Mouse (Mus musculus) natural killer cell, adult 2 months (primary cell): ENCODE measurements around the gene Ercc6l2.
"Not testable (repeated sequence)": the region's sequence is repeated elsewhere in the genome, so short reads cannot be mapped to it uniquely, and the experiment has no call there.

Source experiments
- DNase-seq, 2 experiments: peaks; one replicate each; pipeline ENCODE4 v3.0.0; 2022; ENCODE audit warnings: low spot score in 2 of 2

Ercc6l2 gene

DNA sequence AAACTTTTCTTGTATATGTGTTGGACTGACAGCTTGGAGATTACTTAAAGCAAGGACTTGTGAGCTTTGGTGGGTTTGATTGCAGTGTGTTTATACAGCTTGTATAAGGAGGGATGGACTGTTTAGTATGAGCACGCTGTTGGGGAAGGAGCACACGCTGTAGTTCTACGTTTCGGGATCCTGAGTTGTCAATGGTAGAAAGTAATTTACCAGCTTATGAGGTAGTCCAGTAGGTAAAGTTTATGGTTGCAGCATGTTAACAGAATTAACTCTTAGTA, 64.8 kb downstream of the Ercc6l2 start:
- no peak for DNase-seq

DNA sequence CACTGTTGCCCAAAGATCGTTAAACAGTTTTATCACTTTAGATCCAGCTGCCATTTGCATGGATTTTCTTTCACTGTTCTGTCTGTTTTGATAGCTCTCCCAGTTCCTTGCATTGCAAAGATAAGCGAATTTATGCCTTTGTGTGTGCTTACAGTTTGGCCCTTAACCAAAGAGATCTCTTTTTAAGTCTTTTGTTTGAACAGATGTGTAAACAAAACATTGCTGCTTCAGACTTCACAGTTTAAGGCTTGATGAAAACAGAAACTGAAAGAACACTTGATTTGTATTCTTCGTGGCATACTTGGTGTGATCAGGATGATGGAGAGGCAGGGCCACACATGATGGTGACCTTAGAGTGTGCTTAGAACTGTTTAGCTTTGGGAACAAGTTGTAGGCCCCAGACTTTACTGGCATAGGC, 70.5 kb downstream of the Ercc6l2 start:
- no peak for DNase-seq

DNA sequence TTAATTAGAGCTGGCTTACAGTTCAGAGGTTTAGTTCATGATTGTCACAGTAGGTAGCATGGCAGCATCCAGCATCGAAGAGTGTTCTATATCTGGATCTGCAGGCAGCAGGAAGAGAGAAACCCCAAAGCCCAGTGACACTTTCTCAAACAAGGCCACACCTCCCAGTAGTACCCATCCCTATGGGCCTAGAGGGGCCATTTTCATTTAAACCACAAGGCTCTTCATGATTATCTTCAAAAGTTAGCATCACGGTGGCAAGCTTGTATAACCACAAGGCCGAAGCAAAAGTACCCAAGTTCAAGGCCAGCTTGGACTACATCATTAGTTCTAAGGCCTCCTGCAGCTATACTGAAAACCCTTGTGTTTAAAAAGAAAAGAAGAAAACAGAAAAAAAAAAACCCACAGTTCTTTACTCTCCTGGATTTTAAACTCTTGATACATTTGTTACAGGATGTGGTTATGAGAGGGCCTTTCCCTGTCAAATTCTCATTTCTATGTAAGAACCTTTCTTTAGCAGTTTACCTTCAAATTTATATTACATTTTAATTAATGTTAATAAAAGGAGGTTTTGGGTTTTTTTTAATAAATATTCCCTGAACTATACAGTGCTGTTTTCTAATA, 71.5 kb downstream of the Ercc6l2 start:
- DNase-seq = peak in 1 of 2 experiments; percentile 8

DNA sequence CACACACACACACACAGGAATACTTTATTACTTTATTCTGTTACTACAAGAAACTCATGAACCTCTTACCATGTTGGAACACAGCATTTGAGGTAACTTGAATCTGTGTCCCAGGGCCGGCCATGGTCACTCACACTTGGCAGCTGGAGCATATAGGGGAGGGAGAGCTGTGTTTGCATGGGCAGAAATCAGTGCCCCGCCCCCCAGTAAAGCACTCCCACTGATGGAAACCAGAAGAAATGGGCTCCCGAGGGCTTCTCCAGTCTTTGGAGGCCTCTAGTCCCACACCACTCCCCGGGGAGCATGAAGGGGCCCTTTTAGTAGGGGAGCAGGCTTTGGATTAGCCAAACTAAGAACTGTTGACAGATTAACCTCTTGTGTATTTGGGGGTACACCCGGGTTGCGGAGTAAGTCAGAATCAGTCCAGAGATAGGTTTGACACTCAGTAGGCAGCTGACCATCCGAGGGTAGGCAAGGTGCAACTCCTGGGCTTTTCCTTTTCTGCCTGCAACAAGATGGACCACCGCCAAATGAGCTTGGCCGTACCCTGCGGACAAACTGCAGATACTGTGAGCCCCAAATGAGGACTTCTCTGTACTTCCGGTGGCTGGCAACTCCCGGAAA, 85.8 kb downstream of the Ercc6l2 start:
- no peak for DNase-seq

DNA sequence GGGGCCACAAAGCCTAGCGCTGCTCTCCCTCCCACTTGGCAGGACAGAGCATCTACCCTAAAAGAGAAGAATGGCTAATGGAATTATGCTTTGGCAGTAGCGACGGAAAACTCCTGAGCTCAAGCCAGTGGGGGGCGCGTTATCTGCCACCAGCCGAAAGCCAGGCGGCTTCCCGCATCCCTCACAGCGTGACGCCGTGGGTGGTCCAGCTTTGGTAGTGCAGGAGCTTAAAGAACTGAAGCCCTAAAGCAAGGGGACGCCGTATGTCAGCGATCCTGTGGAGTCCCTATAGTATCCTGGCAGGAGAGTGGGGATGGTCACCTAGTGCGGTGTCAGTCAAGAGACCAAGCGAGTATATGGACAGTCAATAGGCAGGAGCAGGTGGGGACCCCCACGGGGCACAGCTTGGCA, 86.3 kb downstream of the Ercc6l2 start:
- DNase-seq = peak in 1 of 2 experiments; percentile 6

DNA sequence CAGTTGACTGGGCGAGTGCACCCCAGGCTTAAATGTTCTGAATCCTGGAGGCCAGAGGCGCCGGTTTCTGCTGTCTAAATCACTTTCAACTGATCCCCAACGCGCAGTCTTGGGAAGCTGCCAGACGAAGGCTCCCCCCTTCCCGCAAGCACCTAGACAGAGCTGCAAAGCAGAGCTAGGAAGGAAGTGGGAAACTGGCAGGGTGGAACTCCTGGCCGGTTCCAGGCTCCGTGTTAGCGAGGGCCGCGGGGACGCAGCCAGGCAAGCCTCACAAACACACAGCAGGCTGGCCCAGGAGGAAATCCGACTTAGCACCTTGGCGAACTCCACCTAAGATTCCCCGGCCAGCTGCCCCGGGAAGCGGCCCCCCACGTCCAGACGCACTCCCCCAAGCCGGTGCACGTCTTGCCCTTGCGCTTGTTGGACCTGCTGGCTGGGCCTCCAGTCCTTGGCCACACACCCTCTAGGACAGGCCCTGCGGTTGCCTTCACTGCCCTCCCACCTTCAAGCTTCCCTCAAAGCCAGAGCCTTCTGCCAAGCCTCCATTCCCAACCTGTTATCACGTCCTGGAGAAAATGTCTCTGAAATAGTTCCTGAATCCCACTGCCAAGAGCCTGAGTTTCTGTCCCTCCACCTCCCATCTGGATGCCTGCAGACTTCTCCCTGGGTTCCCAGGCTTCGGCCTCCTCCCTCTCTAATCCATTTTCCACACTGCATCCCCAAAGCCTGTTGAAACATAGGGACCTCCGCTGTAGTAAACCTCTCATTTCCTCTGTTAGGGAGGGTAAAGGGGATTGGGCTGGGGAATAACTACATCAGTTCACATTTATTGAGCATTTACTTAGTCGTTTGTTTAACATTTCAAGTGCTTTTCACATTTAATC, 86.9 kb downstream of the Ercc6l2 start:
- DNase-seq = no peak

DNA sequence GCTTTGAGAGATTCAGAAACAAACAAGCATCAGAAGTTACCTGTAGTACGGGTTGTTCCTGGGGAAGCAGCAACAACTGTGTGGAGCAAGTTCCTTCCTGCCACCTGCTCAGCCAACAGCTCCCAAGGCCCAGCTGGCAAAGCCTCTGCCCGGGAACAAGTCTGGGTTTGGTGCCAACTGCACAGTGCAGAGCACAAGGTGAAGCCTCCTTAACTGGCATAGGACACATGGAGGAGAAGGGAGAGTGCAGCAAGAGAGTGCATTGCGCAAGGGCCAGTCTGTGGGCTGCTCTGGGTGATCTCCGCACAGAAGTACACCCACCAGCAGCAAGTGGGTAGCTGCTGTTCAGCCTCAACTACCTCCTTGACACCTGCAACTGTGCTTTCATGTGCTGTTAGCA, 91.5 kb downstream of the Ercc6l2 start:
- DNase-seq = no peak

DNA sequence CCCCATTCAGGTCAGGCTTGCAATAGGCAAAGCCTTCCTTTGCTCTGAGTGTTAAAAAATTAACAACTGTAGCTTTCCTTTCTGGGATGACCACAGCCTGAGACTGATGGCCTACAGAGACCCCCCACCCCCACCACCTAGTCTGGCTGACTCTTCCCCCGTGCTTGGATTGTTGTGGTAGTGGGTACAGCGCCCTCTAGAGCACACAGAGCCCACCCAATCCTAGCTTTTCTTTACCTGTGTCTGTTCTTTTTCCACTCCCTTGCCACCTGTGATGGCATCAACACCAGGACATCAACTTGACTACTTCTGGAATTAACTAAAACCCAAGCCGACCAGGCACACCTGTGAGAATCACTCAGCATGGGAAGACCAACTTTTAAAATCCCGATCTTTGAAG, 92.4 kb downstream of the Ercc6l2 start:
- DNase-seq = no peak

DNA sequence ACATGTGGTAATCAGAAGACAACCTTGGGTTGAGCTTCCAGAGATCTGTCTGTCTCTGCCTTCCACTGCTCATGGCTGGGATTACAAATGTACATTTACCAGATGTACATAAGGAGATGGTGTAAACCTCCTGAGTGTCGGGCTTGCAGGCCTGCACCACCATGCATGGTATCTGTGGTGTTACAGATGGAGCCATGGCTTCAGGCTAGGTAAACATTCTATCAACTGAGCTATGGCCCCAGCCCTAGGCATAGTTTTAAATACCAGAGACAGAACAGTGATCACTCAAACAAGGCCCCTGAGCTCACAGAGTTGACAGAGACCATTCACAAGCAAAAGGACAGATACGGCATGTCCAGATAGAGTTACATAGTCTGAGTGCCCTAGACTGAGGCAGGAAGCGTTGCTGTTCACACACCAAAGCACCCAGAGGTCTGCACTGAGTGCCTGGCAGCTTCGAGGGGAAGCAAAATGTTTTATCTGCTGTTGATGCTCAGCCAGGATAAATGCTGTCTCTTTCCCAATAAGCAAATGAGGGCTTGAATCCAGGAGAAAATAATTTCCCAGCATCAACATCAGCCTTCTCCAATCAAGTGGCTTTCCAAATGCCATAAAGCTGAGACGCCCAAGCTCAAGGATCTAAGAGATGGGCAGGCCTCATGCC, 95.2 kb downstream of the Ercc6l2 start:
- no peak for DNase-seq

DNA sequence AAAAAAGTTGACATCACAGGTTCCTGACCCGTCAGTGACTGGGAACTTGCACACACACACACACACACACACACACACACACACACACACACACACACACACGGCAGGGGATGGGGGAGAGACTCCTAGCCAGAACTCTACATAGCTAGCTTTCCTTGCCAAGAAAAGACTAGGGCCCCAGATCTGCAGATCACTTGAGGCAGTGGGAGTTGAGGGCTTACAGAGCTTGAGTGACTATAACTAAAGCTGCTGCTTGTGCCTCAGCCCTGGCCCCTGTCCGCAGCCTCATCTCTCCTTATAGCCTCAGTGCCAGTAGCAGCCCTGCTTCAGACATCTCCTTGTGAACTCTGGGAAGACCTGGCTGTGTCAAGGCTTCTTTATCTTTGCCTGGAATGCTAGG, 96.6 kb downstream of the Ercc6l2 start:
- no peak for DNase-seq

DNA sequence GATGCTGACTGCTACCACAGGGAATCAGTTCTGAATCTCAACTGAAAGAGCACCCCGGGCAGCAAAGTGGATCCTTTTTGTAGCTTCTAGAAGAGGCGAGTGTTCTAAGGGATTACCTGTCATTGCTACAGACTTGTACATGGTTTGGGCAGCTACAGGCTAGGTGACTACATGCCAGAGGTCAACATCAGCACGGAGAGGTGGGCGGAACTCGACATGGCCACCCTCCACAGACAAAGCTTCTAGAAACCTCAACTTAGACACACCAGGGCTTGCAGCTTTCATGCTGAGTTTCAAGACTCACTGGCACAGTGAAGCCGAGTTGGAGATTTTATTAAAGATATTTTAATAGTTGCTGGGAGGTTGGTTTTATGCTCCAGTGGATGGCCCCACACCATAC, 98.1 kb downstream of the Ercc6l2 start:
- no peak for DNase-seq

DNA sequence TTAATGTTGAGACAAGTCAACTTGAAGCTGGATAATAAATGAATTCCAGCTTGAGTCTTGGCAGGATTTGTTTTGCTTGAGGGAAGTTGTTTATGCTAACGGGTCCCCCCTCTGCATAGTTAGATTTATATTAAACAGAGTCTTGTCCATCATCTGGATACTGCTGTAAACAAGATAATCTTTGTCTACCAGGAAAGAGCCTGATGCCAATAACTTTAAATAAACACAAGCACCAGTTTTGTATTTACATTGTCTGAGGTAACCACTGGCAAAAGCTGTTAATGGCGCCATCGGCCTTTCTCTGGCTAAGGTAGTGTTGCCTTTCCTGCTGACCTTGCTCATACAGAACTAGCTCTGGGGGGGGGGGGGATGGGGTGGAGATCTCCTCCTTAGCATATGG, 100.1 kb downstream of the Ercc6l2 start:
- no peak for DNase-seq

DNA sequence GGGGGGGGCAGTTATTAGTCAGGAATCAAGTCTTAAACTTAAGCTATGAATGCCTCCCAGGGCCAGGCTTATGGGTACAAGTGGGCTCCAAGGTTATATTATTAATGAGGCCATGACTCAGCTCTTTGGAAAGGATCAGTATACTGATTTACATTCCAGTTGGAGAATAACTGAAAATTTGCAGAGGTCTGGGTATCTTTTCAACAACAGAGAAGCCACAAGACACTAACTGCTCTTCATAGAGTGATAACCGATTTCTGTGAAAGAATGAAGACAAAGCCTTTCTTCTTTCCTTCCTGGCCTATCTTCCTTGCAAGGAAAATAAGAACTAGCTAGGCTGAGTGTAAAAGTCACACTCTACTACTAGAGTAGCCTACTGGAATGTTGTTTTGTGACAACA, 100.6 kb downstream of the Ercc6l2 start:
- no peak for DNase-seq

DNA sequence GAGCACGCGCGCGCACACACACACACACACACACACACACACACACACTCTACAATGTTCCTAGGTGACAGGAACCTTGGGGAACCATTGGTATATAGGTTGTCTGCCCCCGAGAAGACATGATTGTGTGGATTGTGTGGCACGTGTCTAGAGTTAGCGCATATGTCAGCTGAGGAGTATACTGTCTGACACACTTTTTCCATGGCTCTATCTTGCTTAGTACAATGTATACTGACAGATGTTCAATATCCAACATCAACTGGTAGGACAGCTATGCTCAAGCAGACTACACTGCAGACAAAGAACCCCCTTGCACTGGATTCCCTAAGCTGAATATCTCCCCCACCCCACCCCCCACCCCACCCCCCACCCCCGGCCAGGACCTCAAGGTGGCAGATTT, 101.5 kb downstream of the Ercc6l2 start:
- no peak for DNase-seq

DNA sequence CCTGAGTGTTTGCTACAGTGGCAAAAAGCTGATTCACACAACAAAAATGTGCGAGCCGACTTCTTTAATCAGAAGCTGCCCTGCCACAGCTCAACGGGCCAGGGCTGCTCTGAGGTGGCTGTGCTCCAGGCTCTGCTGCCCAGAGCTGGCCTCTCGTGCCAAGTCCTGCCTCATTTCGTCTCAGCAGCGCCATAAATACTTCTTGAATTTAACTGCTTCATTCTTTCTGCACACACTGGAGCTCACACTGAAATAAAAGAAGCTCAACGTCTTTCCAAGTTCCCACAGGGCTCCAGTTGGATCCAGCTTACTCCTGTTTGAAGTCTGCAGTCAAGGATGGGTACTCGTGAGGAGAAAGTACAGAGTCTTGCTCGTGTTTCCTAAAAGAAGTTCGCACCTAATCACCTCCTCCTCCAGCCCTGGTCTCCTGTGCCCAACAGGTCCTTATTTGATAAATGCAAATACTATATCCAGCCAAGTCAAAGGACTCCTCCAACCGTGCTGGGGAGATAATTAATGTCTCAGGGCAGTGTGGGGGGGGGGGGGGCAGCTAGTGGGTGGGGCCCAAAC, 102.2 kb downstream of the Ercc6l2 start:
- DNase-seq = no peak

DNA sequence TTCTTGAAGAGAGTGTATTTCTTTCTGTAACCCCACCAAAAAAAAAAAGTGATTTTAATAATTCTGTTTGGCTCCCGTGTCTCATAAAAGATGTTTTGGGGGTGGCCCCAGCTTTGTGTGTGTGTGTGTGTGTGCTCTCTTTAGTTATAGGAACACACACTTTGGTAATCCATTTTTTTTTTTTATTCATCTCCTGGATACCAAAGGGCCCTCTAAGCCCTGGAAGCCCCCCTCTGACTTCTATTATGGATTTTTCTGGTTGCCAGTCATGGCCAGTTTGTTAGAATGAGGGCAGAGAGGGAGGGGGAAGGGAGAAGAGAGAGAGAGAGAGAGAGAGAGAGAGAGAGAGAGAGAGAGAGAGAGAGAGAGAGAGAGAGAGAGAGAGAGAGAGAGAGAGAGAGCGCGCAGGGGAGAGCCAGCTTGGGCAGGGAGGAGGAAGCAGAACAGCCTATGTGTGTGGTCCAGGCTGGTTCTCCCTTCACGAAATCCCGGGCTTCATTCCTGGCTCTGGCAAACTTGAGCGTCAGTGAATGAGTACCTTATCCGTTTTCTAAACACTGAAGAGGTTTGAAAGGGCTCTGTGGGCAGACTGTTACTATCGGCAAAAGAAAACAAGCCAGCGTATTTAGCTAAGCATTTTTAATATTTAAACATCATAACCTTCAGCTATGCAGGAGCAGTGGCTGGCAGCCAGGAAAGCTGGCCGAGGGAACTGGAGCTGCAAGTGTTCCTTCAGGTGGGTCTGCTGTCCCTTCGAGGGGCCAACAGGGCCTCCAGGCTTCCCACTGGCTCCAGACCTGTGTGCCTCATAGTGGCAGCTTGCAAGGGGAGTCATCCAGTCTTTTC, 103.0 kb downstream of the Ercc6l2 start:
- DNase-seq = no peak

DNA sequence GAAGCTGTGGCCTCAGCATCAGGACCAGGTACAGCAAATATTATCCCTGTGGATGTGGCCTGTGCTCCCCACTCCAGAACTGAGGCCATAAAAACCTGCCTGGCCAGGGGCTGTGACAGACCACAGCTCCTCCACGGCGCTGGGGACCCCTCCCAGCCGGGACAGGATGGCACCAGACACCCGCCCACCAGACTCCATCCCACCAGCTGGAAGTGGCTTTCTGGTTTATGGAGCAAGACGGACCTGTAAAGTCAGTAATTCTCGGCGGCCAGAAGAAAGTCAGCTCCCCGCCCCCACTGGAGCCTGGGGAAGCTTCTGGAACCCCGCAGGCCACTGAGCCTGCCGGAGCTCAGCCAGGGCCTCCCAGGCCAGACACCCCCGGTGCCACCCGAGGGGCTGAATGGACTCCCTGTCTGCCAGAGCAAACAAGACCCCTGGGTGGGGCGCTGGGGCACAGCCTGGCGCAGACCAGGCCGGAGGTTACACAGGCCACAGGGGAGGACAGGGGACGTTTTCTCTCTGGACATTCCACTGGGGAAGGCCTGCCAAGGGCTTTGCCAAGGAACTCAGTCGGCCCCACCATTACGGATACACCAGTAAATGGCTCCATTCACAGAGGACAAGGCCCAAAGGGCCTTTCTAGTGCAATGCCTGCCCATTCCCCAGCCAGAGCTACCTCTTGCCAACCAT, 103.8 kb downstream of the Ercc6l2 start:
- no peak for DNase-seq

DNA sequence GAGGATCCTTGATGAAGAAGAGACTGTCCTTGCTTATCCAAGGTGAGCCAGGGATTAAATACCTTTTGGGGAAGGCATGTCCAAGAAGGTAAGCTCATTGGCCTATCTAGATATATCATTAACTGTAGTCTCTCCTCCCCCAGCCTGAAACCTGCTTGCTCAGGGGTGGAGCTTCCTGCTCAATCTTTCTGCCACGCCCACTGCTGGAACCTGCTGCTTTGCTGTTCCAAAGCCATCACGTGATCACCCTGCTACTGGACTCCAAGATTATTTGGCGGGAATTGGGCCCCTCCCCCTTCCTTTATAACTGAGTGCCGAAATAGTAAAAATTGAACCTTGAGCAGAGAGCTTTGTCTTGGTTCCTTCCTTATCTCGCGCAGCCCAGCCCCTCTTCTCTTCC, 109.0 kb downstream of the Ercc6l2 start:
- DNase-seq = not testable (repeated sequence)

DNA sequence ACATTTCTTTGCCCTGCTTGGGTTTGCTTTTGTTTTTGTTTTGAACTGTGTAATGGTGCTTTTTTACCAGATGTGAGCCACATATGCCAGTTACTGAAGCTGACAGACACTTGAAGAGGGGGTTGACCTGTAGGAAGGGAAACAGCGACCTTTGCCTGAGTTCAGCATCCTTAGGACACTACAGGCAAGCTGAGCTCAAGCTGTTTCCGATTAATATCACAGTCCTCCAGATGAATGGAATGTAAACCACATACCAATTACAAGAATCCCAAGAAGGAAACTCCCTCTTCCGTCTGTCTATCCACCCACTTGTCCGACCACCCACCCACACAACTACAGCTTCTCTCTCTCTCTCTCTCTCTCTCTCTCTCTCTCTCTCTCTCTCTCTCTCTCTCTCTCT, 112.3 kb downstream of the Ercc6l2 start:
- no peak for DNase-seq

DNA sequence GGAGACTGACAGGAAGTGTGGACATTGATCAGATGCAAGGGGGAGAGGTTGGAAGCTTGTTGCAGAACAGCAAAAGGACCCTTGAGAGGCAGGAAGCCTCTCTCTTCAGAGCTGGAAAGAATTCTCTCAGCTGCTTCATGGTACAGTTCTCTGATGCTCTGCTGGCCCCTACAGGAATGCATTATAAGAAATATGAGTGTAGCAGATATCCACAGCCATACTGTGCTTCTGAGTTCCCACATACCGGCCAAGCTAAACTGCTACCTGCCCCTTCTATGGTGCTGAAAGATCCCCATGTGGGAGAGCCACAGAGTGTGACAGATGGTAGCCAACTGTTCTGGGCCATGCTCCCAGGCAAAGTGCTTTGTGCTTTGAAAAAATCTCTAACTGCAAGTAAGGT, 114.3 kb downstream of the Ercc6l2 start:
- DNase-seq = no peak
